Mouse (Mus musculus) embryo, embryonic 11 days (tissue): Measurements from ENCODE around the gene 1810013L24Rik.
"Not testable (repeated sequence)": the region's sequence is repeated elsewhere in the genome, so short reads cannot be mapped to it uniquely, and the experiment has no call there.

ENCODE experiments used
- DNase-seq: peaks from one replicate; pipeline ENCODE4 v3.0.0-alpha.2; 2015

The 1810013L24Rik gene

DNA sequence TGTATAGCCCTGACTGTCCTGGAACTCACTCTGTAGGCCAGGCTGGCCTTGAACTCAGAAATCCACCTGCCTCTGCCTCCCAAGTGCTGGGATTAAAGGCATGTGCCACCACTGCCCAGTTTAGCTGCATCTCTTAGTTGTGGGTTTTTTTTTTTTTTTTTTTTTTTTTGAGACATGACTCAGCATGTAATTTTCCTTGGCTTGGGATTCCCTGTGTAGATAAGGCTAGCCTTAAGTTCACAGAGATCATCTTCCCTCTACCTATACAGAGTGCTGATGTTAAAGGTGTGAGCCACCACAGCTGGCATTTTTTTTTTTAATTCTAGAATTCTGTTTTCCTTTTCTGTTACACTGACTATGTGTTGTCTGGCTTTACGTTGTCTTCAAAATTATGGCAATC, 7.7 kb downstream of the 1810013L24Rik start:
- no peak for DNase-seq

DNA sequence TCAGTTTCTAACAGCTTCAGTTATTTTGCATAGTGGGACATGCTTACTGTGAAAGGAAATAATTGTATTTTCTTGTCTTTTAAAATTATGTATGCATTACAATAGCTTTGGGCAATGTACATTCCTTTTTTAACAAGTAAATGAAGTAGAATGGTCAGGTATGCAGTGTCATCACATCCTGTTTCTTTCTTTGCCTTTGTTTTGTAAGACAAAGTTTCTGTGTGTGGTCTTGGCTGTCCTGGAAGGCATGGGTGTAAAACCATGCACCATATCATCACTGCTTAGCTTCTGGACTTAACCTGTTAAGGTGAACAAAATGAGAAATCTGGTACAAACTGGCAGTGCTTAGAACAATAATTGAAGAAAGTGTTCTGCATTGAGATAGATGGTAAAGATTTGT, 9.0 kb downstream of the 1810013L24Rik start:
- DNase-seq: no peak

DNA sequence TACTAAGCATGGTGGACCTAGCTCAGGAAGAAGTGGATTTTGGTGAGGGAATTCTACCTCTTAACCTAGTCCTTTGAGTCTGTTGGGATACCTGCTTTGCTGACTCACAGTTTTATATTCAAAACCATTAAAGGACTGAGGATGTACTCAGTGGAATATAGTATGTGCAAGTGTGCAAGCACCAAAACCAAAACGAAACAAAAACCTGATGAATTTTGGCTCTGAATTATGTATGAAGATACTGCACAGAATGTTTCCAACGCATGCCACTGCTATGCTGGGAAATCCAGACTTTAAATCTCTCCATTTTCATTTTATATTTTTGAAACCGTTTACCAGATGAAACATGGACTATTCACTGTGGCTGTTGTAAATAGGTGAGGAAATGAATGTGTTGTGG, 10.7 kb downstream of the 1810013L24Rik start:
- DNase-seq: no peak

DNA sequence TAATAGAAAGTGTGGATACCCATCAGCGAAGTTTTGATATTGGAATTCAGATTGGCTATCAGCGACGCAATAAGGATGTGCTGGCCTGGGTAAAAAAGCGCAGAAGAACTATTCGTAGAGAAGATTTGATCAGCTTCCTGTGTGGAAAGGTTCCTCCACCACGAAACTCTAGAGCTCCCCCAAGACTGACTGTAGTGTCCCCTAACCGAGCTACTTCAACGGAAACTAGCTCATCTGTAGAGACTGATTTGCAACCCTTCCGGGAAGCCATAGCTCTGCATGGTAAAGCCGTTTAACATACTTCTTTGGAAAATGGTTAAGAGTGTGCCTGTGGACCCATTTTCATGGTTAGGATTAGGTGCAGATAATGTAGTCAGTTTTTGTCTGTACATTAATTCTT, 13.1 kb downstream of the 1810013L24Rik start:
- DNase-seq: no peak

DNA sequence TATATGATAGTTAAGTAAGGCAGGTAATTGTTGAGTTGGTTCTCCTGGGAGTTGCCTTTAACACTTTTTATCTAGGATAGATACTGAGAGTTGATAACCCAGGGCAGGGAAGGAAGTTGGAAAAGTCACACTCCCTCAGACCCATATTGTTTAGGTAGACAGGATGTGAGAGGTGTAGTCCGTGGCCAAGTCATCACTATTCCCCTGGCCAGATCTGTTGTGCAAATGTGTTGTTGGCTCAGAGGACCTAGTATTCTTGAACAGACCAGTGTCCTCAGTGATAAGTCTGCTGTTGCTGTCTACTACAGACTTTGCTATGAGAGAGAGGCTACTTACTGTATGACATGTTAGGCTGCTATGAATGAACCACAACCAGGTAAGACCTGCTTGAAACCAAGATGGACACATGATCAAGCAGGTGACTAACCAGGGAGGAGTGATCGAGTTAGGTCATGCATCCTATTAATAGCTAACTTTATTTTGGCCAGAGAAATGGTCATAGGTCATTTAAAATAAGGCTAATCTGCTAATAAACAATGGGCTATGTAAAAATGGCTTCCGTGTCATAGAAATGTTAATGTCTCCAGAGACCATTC, 13.8 kb downstream of the 1810013L24Rik start:
- no peak for DNase-seq

DNA sequence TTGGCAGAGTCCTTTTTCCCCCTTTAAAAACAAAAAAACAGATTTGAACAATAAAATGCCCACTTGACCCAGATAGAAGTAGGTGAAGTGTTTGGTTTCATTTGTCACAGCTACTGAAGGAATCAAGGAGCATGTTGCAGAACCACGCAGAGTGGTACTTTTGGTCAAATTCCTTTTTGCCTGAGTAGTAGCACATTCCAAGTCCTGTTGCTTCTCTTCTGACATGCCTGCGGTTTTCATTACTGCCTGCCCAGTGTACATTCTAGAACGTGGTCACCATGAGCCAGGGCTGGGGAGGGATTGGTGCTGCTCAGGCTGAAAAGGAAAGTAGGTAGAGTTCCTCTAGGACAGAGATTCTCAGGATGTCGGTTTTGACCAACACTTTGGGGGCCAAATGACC, 16.1 kb downstream of the 1810013L24Rik start:
- DNase-seq: no peak

DNA sequence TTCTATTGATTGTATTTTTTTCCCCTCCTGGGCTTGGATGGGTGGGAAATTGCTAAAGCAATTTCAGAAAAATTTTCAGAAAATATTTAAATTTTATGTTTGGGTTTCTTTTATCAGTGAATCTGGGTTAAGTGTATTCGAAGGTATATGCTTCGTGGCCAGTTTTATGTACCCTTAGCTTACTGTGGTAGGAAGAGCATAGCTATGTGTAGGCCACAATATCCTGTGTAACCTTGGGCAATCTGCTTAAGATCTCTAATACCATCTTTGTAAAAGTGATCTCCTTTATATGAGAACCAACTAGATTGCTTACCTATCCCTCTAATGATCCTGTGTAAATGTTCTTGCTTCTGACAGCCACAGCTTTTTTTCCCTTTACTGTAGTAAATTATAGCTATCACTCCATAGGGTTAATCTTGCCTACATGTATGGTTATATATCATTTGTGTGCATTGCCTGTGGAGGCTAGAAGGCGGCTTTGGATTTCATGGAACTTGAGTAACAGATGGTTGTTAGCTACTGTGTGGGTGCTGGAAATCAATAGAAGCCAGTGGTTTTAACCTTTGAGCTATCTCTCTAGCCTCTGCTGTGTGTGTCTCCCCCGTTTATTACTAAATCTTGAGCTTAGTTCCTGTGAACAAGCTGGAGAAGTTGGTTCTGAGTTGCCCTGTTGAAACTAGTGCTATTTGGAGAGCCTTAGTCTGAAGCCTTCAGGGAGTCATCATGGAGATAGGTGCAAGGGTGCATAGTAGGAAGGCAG, 18.6 kb downstream of the 1810013L24Rik start:
- DNase-seq: no peak

DNA sequence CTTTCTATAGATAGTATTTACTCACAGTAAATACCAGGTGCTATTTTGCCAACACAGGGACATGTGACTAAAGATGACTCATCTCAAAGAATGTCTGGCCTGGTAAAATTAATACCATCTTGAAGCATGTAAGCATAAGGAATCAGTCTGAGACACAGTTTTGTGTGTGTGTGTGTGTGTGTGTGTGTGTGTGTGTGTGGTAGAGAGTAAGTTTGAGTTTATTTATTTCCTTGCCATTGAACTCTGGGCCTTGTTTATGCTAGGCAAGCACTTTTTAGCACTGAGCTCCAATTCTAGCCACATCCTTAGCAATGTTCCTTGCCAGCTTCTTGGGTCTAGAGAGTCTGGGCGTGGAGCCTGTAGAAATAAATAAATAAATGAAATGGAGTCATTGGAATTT, 20.0 kb downstream of the 1810013L24Rik start:
- no peak for DNase-seq

DNA sequence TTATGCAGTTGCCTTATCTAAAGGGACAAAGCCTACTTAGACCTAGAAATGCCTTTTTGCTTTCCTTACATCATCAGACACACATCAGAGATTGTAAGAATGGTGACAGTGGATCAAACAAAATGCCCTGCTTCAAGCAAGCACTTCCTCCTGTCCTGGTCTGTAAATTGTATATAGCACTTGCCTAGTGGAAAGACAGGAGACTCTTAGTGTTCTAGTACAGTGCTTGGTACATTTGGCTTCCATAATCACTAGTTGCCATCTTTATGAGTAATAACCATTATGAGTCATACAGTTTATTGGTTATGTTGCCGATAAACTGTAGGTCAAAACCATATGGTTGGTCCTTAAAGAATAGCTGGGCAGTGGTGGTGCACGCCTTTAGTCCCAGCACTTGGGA, 25.2 kb downstream of the 1810013L24Rik start:
- no peak for DNase-seq

DNA sequence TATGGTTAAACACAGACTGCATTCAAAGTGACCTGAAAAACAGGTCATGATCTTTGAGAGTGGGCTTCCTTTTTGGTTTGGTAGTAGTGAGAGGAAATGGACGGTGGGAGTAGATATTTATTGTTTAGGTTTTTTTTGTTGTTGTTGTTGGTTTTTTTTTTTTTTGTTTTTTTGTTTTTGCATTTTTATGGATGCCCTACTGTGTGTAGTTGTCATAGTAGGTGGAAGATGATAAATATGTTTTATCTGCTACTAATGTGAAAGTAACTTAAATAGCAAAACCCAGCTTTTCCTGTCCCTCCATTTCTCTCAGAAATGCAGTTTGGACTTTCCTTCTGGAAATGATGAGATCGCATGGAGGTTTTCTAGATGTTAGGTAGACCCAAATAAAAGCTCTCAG, 26.9 kb downstream of the 1810013L24Rik start:
- DNase-seq: no peak

DNA sequence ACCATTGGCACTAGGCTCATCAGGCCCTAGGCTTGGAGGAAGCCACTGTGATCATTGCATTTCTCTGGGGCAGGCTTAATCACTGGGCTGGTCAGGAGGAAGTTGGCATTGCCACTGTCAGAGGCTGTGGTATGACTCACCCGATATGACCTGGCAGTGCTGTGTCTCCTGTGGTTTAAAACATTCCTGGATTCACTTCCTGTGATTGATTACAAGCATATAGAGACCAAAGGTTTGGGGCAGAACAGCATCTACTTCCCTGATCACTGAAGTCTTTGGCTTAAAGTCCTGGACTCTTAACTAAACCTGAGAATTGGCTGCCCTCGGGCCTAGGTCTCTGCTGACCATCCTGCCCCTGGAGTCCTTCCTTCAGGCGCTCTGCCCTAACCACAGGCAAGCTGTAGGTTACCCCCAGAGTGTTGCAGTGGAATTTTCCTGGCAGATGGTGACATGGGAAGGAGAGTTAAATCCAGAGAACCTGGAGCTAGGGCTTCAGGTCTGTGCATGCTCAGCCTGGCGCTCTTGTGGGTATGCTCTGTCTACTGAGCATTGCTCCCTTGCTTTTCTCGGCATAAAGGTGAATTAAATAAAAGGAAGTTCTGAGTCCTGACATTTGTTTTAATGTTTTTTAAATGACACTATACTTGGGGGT, 32.6 kb downstream of the 1810013L24Rik start:
- no peak for DNase-seq

DNA sequence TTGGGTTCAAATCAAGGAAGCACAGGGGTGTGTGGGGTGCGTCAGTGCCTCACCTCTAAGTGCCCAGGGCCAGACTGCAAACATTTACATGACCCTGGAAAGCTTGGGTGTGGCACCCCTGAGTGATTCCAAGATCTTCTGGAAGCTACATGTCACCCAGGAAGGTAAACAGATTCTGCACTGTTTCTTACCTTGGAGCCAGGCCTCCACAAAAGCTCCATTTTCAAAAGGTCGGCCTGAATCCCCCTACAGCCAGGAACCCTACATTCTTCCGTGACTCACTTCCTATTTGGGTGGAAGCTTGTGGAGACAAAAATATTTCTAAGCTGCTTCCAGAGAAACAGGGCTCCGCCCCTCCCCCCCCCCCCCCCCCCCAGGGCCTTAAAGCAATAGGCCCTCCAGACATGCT, 34.3 kb downstream of the 1810013L24Rik start:
- no peak for DNase-seq

DNA sequence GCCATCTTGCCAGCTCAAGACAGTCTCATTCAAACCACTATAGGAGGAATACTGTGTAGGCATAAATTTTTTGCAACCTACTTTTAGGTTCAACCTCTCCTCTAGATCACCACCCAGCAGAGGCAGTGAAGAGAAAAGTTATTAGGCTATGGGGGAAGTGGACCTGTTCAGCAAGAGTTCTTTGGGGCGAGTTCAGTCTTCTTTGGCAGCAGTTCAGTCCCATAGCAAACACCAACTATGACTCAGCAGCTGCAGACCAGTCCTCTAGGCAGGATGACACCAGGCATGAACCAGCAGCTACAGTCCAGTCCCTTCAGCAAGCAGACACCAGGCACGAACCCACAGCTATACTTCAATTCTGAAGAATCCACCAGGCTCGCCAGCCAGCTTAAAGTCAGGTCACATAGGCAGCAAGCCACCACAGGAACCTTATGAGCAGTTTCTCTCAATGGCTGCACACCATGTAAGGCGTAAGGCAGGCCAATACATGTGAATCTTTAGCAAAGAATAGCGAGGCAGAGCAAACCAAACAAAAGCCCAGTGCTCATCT, 37.6 kb downstream of the 1810013L24Rik start:
- no peak for DNase-seq

DNA sequence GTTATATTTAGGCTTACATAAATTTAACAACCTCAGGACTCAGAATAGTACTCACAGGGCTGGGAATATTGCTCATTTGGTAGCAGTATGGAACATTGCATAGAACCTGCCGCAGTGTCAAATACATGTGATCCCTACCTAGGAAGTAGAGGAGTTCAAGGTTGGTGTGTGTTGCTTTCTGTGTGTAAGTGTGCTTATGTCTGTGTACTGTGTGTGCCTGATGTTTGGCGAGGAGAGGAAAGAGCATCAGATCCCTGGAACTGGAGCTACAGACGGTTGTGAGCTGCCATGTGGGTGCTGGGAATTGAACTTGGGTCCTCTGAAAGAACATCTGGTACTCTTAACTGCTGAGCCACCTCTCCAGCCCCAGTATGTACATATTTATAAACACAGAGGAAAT, 38.6 kb downstream of the 1810013L24Rik start:
- no peak for DNase-seq

DNA sequence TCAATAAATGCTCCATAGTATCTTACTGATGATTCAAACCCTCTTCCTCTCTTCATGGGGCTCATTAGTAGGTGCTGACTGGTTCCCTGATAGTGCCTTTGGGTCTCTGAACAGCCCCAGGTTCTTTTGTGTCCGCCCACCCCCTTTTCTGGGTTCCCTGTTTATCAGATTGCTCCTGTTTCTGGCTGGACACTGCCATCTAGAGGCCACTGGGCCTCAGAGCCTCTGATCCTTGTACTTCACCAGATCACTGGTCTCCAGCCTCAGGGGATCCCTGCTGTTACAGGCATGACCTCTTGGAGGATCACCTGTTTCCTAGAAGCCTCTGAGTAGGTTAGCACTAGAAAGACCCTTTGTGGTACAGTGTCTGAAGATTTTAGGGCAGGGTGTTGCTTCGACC, 39.8 kb downstream of the 1810013L24Rik start:
- peak; percentile 76 for DNase-seq

DNA sequence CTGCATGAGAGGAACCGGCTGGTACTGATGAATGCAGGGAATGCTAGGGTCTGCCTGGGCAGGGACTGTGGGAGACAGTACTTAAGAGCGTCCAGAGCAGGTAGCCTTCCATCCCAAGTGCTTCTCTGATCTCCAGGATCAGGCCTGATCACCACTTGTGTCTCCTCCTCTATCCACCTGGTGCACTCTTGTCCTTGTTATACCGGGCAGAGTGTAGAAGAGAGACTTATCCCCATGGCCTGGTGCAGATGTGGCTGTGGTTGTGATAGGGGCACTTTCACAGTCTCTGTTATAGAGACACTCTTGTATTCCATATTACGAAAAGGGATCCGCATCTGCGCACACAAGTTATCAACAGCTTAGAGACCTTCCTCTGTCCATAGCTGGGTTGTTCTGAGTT, 41.5 kb downstream of the 1810013L24Rik start:
- no peak for DNase-seq

DNA sequence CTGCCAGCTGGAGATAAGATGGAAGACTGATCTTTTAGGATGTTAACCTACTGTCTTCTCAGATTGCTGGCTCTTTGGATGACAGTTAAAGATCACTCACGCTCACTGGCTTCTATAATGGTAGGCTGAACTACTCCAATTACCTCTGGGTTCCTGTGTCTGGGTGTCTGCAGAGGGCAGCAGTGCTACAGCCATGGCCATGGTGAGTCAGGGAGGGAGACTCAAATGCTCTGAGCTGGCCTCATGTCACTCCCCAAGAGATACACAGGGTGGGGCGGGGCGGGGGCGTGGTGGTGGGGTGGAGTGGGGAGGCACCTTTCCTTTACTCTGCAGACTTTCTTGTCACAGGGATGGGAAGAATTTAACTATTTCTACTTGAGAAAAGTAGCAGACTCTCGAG, 42.1 kb downstream of the 1810013L24Rik start:
- DNase-seq: no peak

DNA sequence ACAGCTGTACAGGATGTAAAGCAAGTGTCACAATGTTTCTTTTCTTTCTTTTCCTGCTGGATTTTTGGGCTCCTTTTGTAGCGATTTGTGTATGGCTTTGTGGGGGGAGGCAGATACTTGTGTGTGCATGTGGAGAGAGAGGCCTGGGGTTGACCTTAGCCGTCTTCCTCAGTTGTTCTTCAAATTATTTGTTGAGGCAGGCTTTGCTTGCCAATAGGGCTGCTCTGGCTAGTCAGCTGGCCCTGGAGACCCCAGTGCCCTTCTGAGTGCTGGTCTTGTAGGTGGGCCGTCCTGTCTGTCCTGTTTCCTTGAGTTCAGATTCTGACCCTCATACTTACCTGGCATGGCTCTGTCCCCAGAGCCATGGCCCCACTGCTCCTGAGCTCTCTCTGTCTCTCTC, 42.6 kb downstream of the 1810013L24Rik start:
- no peak for DNase-seq

DNA sequence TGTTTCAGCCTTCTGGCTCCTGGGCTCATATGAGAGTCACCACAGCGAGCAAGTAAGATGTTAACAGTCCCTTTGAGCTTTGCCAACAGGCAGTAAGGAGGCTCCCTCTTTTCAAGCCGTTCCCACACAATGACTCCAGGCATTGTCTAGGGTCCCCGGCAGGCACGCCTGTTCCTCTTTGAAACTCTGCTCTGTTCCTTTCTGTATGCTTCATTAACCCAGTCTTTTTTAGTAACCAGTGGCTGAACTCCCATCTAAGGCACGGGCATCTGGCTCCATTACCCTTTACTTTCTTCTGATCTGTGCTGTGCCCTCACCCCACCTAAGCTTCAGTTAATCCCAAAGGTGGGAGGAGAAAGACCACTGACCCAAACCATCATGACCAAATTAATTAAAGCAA, 50.2 kb downstream of the 1810013L24Rik start:
- peak; percentile 24 for DNase-seq

DNA sequence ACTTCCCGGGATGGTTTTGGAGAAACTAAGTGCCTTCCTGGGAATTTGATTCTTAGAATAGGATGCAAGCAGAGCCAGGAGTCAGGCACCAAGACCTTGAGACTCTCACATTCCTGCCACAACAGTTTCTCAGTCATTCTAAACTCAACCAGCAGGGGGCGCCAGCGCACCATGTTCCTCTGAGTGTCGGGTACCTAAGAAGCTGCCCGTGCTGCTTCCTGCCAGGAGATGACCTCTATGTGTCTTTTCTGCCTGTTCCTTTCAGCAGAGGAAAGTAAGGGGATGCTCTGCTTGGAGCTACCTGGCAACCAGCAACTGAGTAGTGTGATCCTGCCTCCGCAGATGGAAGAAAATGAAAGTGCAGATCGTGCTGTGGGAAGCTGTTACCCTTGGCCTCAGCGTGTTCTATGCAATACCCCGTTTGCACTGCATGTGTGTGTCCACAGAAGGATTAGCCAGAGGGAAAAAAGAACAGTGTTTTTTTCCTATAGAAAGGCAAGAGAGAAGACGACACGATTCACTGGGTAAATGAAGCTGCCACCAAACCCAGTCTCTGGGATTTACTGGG, 53.9 kb downstream of the 1810013L24Rik start:
- DNase-seq: peak; percentile 83

DNA sequence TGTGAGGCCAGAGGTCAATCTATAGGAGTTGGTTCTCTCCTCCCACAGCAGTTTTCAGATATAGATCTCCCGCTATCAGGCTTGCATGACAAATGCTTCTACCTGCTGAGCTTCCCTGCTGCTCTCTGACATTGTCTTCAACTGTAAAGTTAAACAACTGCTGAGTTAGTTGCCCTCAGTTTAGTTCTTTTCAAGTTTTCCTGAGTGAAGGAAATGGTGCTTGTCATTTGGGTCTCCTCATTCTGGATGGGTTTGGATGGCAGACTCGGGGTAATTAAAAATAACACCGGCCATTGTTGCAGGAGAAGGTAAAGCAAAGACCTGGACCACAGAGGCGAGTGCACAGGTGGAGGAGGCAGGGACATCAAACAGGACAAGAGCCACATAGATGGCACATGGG, 64.3 kb downstream of the 1810013L24Rik start:
- DNase-seq: not testable (repeated sequence)

DNA sequence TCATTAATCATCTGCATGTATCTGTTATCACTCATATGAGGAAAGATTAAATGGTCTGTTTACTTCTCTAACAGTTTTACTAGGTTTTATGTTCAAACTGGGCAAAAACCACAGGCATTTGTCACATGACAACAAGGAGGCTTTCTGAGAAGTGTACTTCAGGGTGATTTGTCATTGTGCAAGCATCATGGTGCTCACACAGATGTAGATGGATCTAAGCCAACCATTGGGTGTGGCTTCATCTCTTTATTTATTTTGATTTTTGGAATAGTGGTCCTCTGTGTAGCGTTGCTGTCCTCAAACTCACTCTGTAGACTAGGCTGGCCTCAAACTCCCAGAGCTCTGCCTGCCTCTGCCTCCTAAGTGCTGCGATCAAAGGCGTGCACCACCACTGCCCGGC, 65.4 kb downstream of the 1810013L24Rik start:
- no peak for DNase-seq

DNA sequence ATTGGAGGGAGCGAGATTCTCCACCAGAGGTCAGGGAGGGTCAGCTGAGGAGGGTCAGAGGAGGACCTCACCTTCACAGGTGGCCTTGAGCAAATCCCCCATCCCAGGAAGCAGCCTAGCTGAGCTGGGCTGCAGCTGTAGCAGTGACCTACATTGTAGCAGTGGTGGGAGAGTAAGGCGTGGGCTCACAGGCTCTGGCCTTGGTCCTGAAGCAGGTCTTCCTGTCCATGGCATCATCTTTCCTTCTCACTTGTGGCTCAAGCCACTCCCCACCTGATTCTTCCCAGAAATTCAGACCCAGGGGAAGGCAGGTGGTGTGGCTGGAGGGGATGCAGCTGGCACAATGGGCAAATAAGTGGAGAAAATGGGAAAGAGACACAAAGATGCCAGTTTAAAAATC, 76.2 kb downstream of the 1810013L24Rik start:
- DNase-seq: peak; percentile 28
